Mouse (Mus musculus) ES-E14 (cell line): ENCODE measurements around the gene Eif4g3. TPM values are rescaled to one million over a fixed set of nuclear protein-coding genes. Genes with fewer than 3 reads are reported as not detected.

Experiments used
- DNase-seq: peaks from one replicate; pipeline ENCODE4 v3.0.0-alpha.2; 2013; ENCODE audit warnings: low read depth, low spot score
- H3K27ac ChIP-seq: 2 replicates; pipeline ENCODE4 v1.5.1; 2012; ENCODE audit warnings: low read depth, mild to moderate bottlenecking, low read length, moderate library complexity, mixed read lengths; ENCODE audit not compliant: poor library complexity, insufficient read depth, severe bottlenecking
- H3K36me3 ChIP-seq: 2 replicates; pipeline ENCODE4 v1.6.1; 2012; ENCODE audit warnings: mild to moderate bottlenecking, low read length, moderate library complexity, mixed read lengths; ENCODE audit not compliant: control insufficient read depth, poor library complexity, insufficient read depth, severe bottlenecking
- H3K4me1 ChIP-seq, 2 experiments: fragments of 150-350 bp in 1 of 2; sonication (generic) in 1 of 2; 2 replicates each; pipeline ENCODE4 v1.6.1; 2012; ENCODE audit warnings: low read length in 2 of 2, mild to moderate bottlenecking in 1 of 2, mixed read lengths in 1 of 2; ENCODE audit not compliant: control insufficient read depth in 2 of 2, insufficient read depth in 2 of 2, poor library complexity in 1 of 2
- H3K4me3 ChIP-seq, 2 experiments: fragments of 150-350 bp in 1 of 2; sonication (generic) in 1 of 2; 2 replicates each; pipeline ENCODE4 v1.5.1; 2012; ENCODE audit warnings: low read length in 2 of 2, low read depth in 1 of 2, mild to moderate bottlenecking in 1 of 2, mixed read lengths in 1 of 2; ENCODE audit not compliant: insufficient read depth in 1 of 2, poor library complexity in 1 of 2, severe bottlenecking in 1 of 2
- H3K9ac ChIP-seq: 2 replicates; pipeline ENCODE4 v1.6.1; 2012; ENCODE audit warnings: low read depth, mild to moderate bottlenecking, low read length, mixed read lengths; ENCODE audit not compliant: poor library complexity, insufficient read depth, severe bottlenecking
- H3K9me3 ChIP-seq: fragments of 150-350 bp; sonication (generic); 2 replicates; pipeline ENCODE4 v1.6.1; 2012; ENCODE audit warnings: low read depth, mild to moderate bottlenecking, low read length; ENCODE audit not compliant: control insufficient read depth, insufficient read depth
- CHD2 ChIP-seq: IDR thresholded peaks from 2 replicates; pipeline ENCODE4 v1.6.1; 2014; ENCODE audit warnings: mild to moderate bottlenecking, low read depth, low read length, inconsistent platforms
- HCFC1 ChIP-seq: IDR thresholded peaks from 2 replicates; pipeline ENCODE4 v1.6.1; 2012; ENCODE audit warnings: low read length, inconsistent platforms, borderline replicate concordance; ENCODE audit not compliant: insufficient read depth
- MAFK ChIP-seq: IDR thresholded peaks from 2 replicates; pipeline ENCODE4 v1.6.1; 2014; ENCODE audit warnings: mild to moderate bottlenecking, low read depth, low read length, inconsistent platforms; ENCODE audit not compliant: insufficient read depth
- ZC3H11A ChIP-seq: IDR thresholded peaks from 2 replicates; pipeline ENCODE4 v1.6.1; 2012; ENCODE audit warnings: low read depth, mild to moderate bottlenecking, inconsistent platforms, low read length, borderline replicate concordance
- ZNF384 ChIP-seq: IDR thresholded peaks from 2 replicates; pipeline ENCODE4 v1.6.1; 2012; ENCODE audit warnings: low read depth, low read length, inconsistent platforms
- in situ Hi-C, 2 experiments: fragments of 600-800 bp; cut with MboI; formaldehyde crosslinking; loops; one replicate each; pipeline ENCODE4 v1.15.1; 2025; ENCODE audit warnings: low sequenced_read_pairs in 2 of 2, inconsistent platforms in 1 of 2; ENCODE audit not compliant: unreplicated experiment in 2 of 2
- total RNA-seq: library from RNA; depleted of rRNA; stranded (reverse); fragments of 300-350 nt; gene quantifications from 2 replicates; pipeline ENCODE4 v1.2.3, GENCODE M21; 2012

Eif4g3 gene
- total RNA-seq, 1 experiment = 18.7 TPM

GRCm38 (mm10) chr4:138119740-138120139 lies 126.9 kb downstream of the Eif4g3 start:
- H3K27ac ChIP-seq = no peak overlapping the region
- H3K36me3 ChIP-seq = peaks cover 2% of the 10 kb centered on the region; the same call in 1 of the 2 replicates
- H3K9me3 ChIP-seq = no peaks in the 10 kb centered on the region
- H3K4me3 ChIP-seq = no peak overlapping the region
- no peaks in the 10 kb centered on the region for H3K4me1 ChIP-seq
- H3K9ac ChIP-seq = no peak overlapping the region
- TF ChIP-seq ZNF384 = no peak
- 0 out of 2 replicates have a peak, but pooled peaks have one; percentile 11 for TF ChIP-seq ZC3H11A
- DNase-seq = peak; percentile 54
- in situ Hi-C loops = loop anchor here in 1 of 2 experiments (10.0 kb wide), 1 partner anchor 155 kb away; no protein-coding TSS in a partner anchor

- Histone ChIP-seq H3K9ac (no peak overlapping the region), H3K4me3 (no peak overlapping the region), H3K4me1 (peaks cover 2% of the 10 kb centered on the region in 2 experiments; a peak in 1 of 4 replicates), H3K27ac (no peak overlapping the region), H3K36me3 (no peaks in the 10 kb centered on the region), H3K9me3 (no peaks in the 10 kb centered on the region)
- in situ Hi-C loops = no loop called here
- no peak for DNase-seq
- TF ChIP-seq CHD2 (no peak), ZNF384 (no peak), MAFK (no peak), HCFC1 (no peak), ZC3H11A (no peak)
Measured at GRCm38 (mm10) chr4:138124046-138124445, 131.2 kb downstream of the Eif4g3 start.

- Histone ChIP-seq H3K9me3 (no peaks in the 10 kb centered on the region), H3K27ac (no peak overlapping the region), H3K9ac (no peak overlapping the region), H3K36me3 (no peaks in the 10 kb centered on the region), H3K4me1 (peaks cover 2% of the 10 kb centered on the region in 2 experiments; a peak in 1 of 4 replicates), H3K4me3 (no peak overlapping the region)
- TF ChIP-seq ZNF384 = no peak
- TF ChIP-seq MAFK = no peak
- no peak for TF ChIP-seq HCFC1
- TF ChIP-seq ZC3H11A = no peak
- no peak for TF ChIP-seq CHD2
- DNase-seq = no peak
- in situ Hi-C loops = no loop called here
Measured at GRCm38 (mm10) chr4:138127371-138127770, 134.5 kb downstream of the Eif4g3 start.

GRCm38 (mm10) chr4:138127781-138128180 lies 135.0 kb downstream of the Eif4g3 start:
- Histone ChIP-seq H3K27ac (no peak overlapping the region), H3K9ac (no peak overlapping the region), H3K4me1 (peaks cover 2% of the 10 kb centered on the region in 2 experiments; a peak in 1 of 4 replicates), H3K9me3 (no peaks in the 10 kb centered on the region), H3K4me3 (no peak overlapping the region), H3K36me3 (peaks cover 2% of the 10 kb centered on the region; the same call in 1 of the 2 replicates)
- in situ Hi-C loops = no loop called here
- TF ChIP-seq HCFC1 = no peak
- DNase-seq = no peak

- in situ Hi-C loops = no loop called here
- Histone ChIP-seq H3K9me3 (no peaks in the 10 kb centered on the region), H3K27ac (no peak overlapping the region), H3K4me1 (peaks cover 2% of the 10 kb centered on the region in 2 experiments; a peak in 1 of 4 replicates), H3K9ac (no peak overlapping the region), H3K4me3 (no peak overlapping the region), H3K36me3 (peaks cover 6% of the 10 kb centered on the region; the same call in 1 of the 2 replicates)
- TF ChIP-seq ZNF384 (peak; percentile 66; the same call in 1 of the 2 replicates), HCFC1 (no peak), CHD2 (no peak), MAFK (no peak), ZC3H11A (no peak)
- no peak for DNase-seq
Measured at GRCm38 (mm10) chr4:138130149-138130548, 137.3 kb downstream of the Eif4g3 start.
